ENCODE assay signal across 22 mouse cellular contexts in the genomic region with DNA sequence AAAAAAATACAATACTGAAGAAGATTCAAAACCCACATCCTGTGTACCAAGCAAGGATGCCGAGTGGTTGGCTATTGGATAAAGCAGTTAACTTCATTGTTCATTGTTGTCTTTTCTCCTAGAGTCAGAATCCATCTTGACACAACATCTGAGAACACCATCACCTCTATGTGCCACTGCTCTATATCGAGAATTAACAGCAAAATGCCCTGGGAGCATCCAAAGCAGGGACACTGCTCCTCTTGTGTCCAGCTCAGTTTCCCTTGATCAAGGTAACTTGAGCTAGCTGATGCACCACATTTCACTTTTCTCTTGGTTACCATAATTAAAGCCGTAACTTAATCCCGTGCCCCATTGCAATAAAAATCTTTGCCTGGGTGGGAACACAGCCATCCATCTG.
DNase-seq lines count a peak whose midpoint lies in the region; ATAC-seq and TF ChIP-seq lines count a peak whose summit lies in the region.
"Had no signal": no experiment of that assay in that cellular context is flagged by ENCODE, and none has a peak within 500 bp of the region (broad histone marks: within the 10 kb centered on the region; RNA-seq: fewer than 3 reads in every experiment).

No protein-coding gene starts in this region.

- H3K9ac ChIP-seq in kidney, embryonic 15.5 days: no peak overlapping the region
- H3K9ac ChIP-seq in kidney, postnatal 0 days (ENCODE audit: low read depth, low read length): no peak overlapping the region
- no peak overlapping the region for H3K9ac ChIP-seq in forebrain, postnatal 0 days
- H3K9ac ChIP-seq: embryonic facial prominence, embryonic 13.5 days; embryonic facial prominence, embryonic 15.5 days; forebrain, embryonic 12.5 days had no signal

- H3K27ac ChIP-seq in kidney, embryonic 15.5 days: no peak overlapping the region
- no peak overlapping the region for H3K27ac ChIP-seq in kidney, adult 2 months (ENCODE audit: insufficient read depth, low read depth, low read length)
- H3K27ac ChIP-seq in kidney, postnatal 0 days: no peak overlapping the region
- H3K27ac ChIP-seq in forebrain, postnatal 0 days (ENCODE audit: low read depth, low read length): no peak overlapping the region
- H3K27ac ChIP-seq: embryonic facial prominence, embryonic 13.5 days; embryonic facial prominence, embryonic 15.5 days; forebrain, embryonic 10.5 days; forebrain, embryonic 12.5 days had no signal

- H3K4me2 ChIP-seq in kidney, embryonic 15.5 days: no peak overlapping the region
- no peak overlapping the region for H3K4me2 ChIP-seq in kidney, postnatal 0 days (ENCODE audit: low read length)
- H3K4me2 ChIP-seq in forebrain, postnatal 0 days (ENCODE audit: low read depth): no peak overlapping the region
- H3K4me2 ChIP-seq: embryonic facial prominence, embryonic 13.5 days; embryonic facial prominence, embryonic 15.5 days; forebrain, embryonic 12.5 days had no signal

- peak; percentile 89 for ATAC-seq in kidney, embryonic 15.5 days (replicated peaks; ENCODE audit: low FRiP score)
- ATAC-seq in kidney, postnatal 0 days (replicated peaks; ENCODE audit: low FRiP score, low read depth): no peak
- no peak for ATAC-seq in forebrain, postnatal 0 days
- ATAC-seq: forebrain, embryonic 14.5 days; forebrain, embryonic 16.5 days had no signal

- no peak for DNase-seq in kidney, adult 2 months
- DNase-seq in kidney, postnatal 0 days (ENCODE audit: low spot score): peak; percentile 31
- DNase-seq in kidney, postnatal 4 days: no peak
- no peak for DNase-seq in forebrain, postnatal 0 days
- DNase-seq: adrenal gland, adult 2 months; adrenal gland, postnatal 10 days; adrenal gland, postnatal 25 days; cerebellum, adult 11 months; cerebellum, adult 18-20 months; cerebellum, adult 8-10 months; cerebellum, adult 9-11 months; cerebellum, postnatal 14 days; cerebellum, postnatal 36 days; embryo, embryonic 11 days had no signal

- H3K36me3 ChIP-seq in kidney, embryonic 15.5 days: no peaks in the 10 kb centered on the region
- H3K36me3 ChIP-seq in kidney, adult 2 months (ENCODE audit: control insufficient read depth, insufficient read depth, low read length): no peaks in the 10 kb centered on the region
- H3K36me3 ChIP-seq in kidney, postnatal 0 days (ENCODE audit: insufficient read depth, low read length): no peaks in the 10 kb centered on the region
- H3K36me3 ChIP-seq in forebrain, postnatal 0 days (ENCODE audit: insufficient read depth): no peaks in the 10 kb centered on the region
- H3K36me3 ChIP-seq: embryonic facial prominence, embryonic 13.5 days; embryonic facial prominence, embryonic 15.5 days; forebrain, embryonic 10.5 days; forebrain, embryonic 12.5 days had no signal

- no peaks in the 10 kb centered on the region for H3K27me3 ChIP-seq in kidney, embryonic 15.5 days
- H3K27me3 ChIP-seq in kidney, adult 2 months (replicated peaks; ENCODE audit: control insufficient read depth, insufficient read depth, low read length): no peaks in the 10 kb centered on the region
- H3K27me3 ChIP-seq in kidney, postnatal 0 days (ENCODE audit: insufficient read depth, low read length): no peaks in the 10 kb centered on the region
- no peaks in the 10 kb centered on the region for H3K27me3 ChIP-seq in forebrain, postnatal 0 days (ENCODE audit: insufficient read depth, low read length)
- H3K27me3 ChIP-seq: embryonic facial prominence, embryonic 13.5 days; embryonic facial prominence, embryonic 15.5 days; forebrain, embryonic 12.5 days had no signal

- no peaks in the 10 kb centered on the region for H3K4me1 ChIP-seq in kidney, embryonic 15.5 days
- no peaks in the 10 kb centered on the region for H3K4me1 ChIP-seq in kidney, adult 2 months (ENCODE audit: control insufficient read depth, insufficient read depth, low read length)
- H3K4me1 ChIP-seq in kidney, postnatal 0 days (replicated peaks; ENCODE audit: insufficient read depth, low read length): no peaks in the 10 kb centered on the region
- no peaks in the 10 kb centered on the region for H3K4me1 ChIP-seq in forebrain, postnatal 0 days (ENCODE audit: insufficient read depth)
- H3K4me1 ChIP-seq: embryonic facial prominence, embryonic 13.5 days; embryonic facial prominence, embryonic 15.5 days; forebrain, embryonic 10.5 days; forebrain, embryonic 12.5 days had no signal

- TF ChIP-seq POLR2A in kidney, adult 2 months (IDR thresholded peaks at IDR 0.05; ENCODE audit: low read depth, low read length): no peak

- WGBS in kidney, embryonic 15.5 days: 43% methylated on average over 4 of the region's 4 CpGs
- 30% methylated on average over 4 of the region's 4 CpGs for WGBS in kidney, adult 2 months
- 44% methylated on average over 4 of the region's 4 CpGs for WGBS in kidney, postnatal 0 days
- WGBS in forebrain, postnatal 0 days: 81% methylated on average over 4 of the region's 4 CpGs

- no peak for TF ChIP-seq CTCF in kidney, adult 2 months (conservative IDR thresholded peaks at IDR 0.05; ENCODE audit: insufficient read depth, insufficient read length, low read depth, low read length)
- TF ChIP-seq CTCF in kidney, postnatal 0 days (IDR thresholded peaks at IDR 0.05; ENCODE audit: low read depth): no peak
- TF ChIP-seq CTCF in forebrain, postnatal 0 days (IDR thresholded peaks at IDR 0.05; ENCODE audit: low read depth): no peak

- H3K9me3 ChIP-seq in kidney, embryonic 15.5 days (replicated peaks): no peaks in the 10 kb centered on the region
- no peaks in the 10 kb centered on the region for H3K9me3 ChIP-seq in kidney, postnatal 0 days (replicated peaks; ENCODE audit: low read length)
- no peaks in the 10 kb centered on the region for H3K9me3 ChIP-seq in forebrain, postnatal 0 days (ENCODE audit: low read length)
- H3K9me3 ChIP-seq: embryonic facial prominence, embryonic 13.5 days; embryonic facial prominence, embryonic 15.5 days; forebrain, embryonic 10.5 days; forebrain, embryonic 12.5 days had no signal

- no peak overlapping the region for H3K4me3 ChIP-seq in kidney, embryonic 15.5 days (replicated peaks)
- no peak overlapping the region for H3K4me3 ChIP-seq in kidney, adult 2 months (ENCODE audit: insufficient read depth, low read depth, low read length)
- H3K4me3 ChIP-seq in kidney, postnatal 0 days (replicated peaks; ENCODE audit: low read depth, low read length): no peak overlapping the region
- no peak overlapping the region for H3K4me3 ChIP-seq in forebrain, postnatal 0 days (ENCODE audit: low read depth, low read length)
- H3K4me3 ChIP-seq: embryonic facial prominence, embryonic 13.5 days; embryonic facial prominence, embryonic 15.5 days; erythroblast, embryonic 14.5 days; forebrain, embryonic 10.5 days; forebrain, embryonic 12.5 days had no signal
